Mouse (Mus musculus) midbrain, postnatal 0 days (tissue): Measurements from ENCODE around the gene Snap25. TPM values are rescaled to one million over a fixed set of nuclear protein-coding genes. Genes with fewer than 3 reads are reported as not detected.

Experiments used
- ATAC-seq: fragments of 200-750 bp; cut with Nextera tagmentation; 2 replicates; pipeline ENCODE4 v1.8.0; 2017; ENCODE audit warnings: moderate number of reproducible peaks, mild to moderate bottlenecking, moderate TSS enrichment, moderate library complexity; ENCODE audit not compliant: low FRiP score
- DNase-seq: peaks from one replicate; pipeline ENCODE4 v3.0.0-alpha.2; 2015; ENCODE audit warnings: low spot score
- H3K27ac ChIP-seq: fragments of 300-500 bp; sonication (generic); 2 replicates; pipeline ENCODE4 v1.5.1; 2014; ENCODE audit warnings: low read depth, mild to moderate bottlenecking, low read length, mixed read lengths
- H3K27me3 ChIP-seq: fragments of 300-500 bp; sonication (generic); 2 replicates; pipeline ENCODE4 v1.6.1; 2014; ENCODE audit warnings: low read length, control low read depth, mixed read lengths; ENCODE audit not compliant: insufficient read depth
- H3K36me3 ChIP-seq: fragments of 300-500 bp; sonication (generic); 2 replicates; pipeline ENCODE4 v1.6.1; 2014; ENCODE audit warnings: low read length, control low read depth, mixed read lengths; ENCODE audit not compliant: insufficient read depth
- H3K4me1 ChIP-seq: fragments of 300-500 bp; sonication (generic); 2 replicates; pipeline ENCODE4 v1.6.1; 2014; ENCODE audit warnings: mild to moderate bottlenecking, control low read depth, antibody characterized with exemption, low read length, mixed read lengths; ENCODE audit not compliant: insufficient read depth
- H3K4me2 ChIP-seq: fragments of 300-500 bp; sonication (generic); 2 replicates; pipeline ENCODE4 v1.6.1; 2014; ENCODE audit warnings: low read depth, mild to moderate bottlenecking, low read length, mixed read lengths; ENCODE audit not compliant: poor library complexity, severe bottlenecking
- H3K4me3 ChIP-seq: fragments of 300-500 bp; sonication (generic); 2 replicates; pipeline ENCODE4 v1.5.1; 2014; ENCODE audit warnings: low read depth, mild to moderate bottlenecking, low read length, moderate library complexity
- H3K9ac ChIP-seq: fragments of 300-500 bp; sonication (generic); replicated peaks from 2 replicates; pipeline ENCODE4 v1.6.1; 2014; ENCODE audit warnings: mild to moderate bottlenecking, low read length, moderate library complexity, mixed read lengths; ENCODE audit not compliant: poor library complexity, severe bottlenecking
- H3K9me3 ChIP-seq: fragments of 300-500 bp; sonication (generic); 2 replicates; pipeline ENCODE4 v1.6.1; 2016; ENCODE audit warnings: low read length, control low read depth
- CTCF ChIP-seq: IDR thresholded peaks from 2 replicates; pipeline ENCODE4 v1.5.1; 2016; ENCODE audit warnings: antibody characterized with exemption, mild to moderate bottlenecking
- WGBS: fragments of 180-500 bp; shearing (Covaris S2); extraction: QIAGEN DNeasy Blood & Tissue Kit; methylation state at CpG from one replicate; pipeline ENCODE4 v1.1.7; 2014; 5-methylcytosine and 5-hydroxymethylcytosine counted together
- polyA plus RNA-seq: library from polyadenylated mRNA; unstranded; fragments of >200 nt; fragmentation: Nextera tagmentation; extraction: Ambion mirVana; gene quantifications from 2 replicates; pipeline ENCODE4 v1.2.1, GENCODE M21; 2015
- total RNA-seq: library from RNA; depleted of rRNA; stranded (reverse); fragments of >200 nt; gene quantifications from 2 replicates; pipeline ENCODE4 v1.2.3, GENCODE M21; 2014

The Snap25 gene
- total and polyA plus RNA-seq, 2 experiments from 2014 or later = 253 to 327 TPM

DNA sequence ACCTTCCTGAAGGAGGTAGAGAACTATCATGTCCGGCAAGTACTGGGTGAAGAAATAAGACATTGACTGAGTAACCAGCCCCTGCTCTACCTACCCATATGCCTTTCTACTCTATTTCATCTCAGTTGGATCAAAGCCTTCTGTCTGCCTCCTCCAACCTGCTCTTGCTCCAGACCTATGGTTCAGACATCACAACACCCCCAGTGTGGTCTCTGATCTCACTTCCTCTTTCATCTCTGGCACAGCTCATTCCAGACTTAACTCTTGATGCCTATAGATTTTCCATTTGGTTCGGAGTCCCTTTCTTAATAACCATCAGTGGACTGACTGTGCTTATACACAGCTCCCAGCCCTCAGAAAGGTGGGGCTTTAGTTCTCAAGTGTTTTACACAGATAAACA lies 37.1 kb upstream of the Snap25 start:
- 76% methylated on average over 2 of the region's 2 CpGs for WGBS

DNA sequence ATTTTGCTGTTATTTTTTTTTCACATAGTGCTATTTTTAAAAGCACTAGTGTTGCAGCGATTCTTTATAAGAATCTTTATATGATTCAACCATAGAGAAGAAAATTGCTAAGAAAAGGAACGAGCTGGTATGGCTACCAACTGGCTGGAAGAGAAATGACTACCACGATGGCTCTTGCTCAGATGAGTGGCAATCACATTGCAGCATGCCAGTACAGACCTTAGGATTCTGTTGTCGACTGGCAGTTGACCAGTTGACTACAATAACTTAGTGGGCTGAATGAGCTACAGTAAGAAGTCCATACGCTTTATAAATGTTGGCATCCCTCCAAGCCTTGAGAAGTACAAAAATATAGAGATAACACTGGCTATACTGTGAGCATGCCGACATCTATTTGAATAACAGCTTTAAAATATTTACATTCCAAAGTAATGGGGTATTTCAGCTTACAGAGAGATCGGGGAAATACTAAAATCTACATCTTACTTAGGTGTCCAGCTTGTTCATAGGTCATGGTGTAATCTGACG lies 36.3 kb upstream of the Snap25 start:
- 73% methylated on average over 8 of the region's 8 CpGs for WGBS
- Histone ChIP-seq H3K4me1 (peaks cover 7% of the 10 kb centered on the region; the same call in 1 of the 2 replicates), H3K4me2 (no peak overlapping the region), H3K9me3 (no peaks in the 10 kb centered on the region), H3K27me3 (no peaks in the 10 kb centered on the region), H3K4me3 (no peak overlapping the region), H3K36me3 (no peaks in the 10 kb centered on the region), H3K27ac (no peak overlapping the region), H3K9ac (no peak overlapping the region)
- TF ChIP-seq CTCF = no peak
- DNase-seq (no peak), ATAC-seq (no peak)

More for the DNA sequence above, 37.1 kb upstream of the Snap25 start:
- no peak for TF ChIP-seq CTCF
- Histone ChIP-seq H3K9ac (no peak overlapping the region), H3K4me2 (no peak overlapping the region), H3K27ac (no peak overlapping the region), H3K36me3 (no peaks in the 10 kb centered on the region), H3K9me3 (no peaks in the 10 kb centered on the region), H3K27me3 (no peaks in the 10 kb centered on the region), H3K4me3 (no peak overlapping the region), H3K4me1 (peaks cover 7% of the 10 kb centered on the region; the same call in 1 of the 2 replicates)
- ATAC-seq (no peak), DNase-seq (no peak)

DNA sequence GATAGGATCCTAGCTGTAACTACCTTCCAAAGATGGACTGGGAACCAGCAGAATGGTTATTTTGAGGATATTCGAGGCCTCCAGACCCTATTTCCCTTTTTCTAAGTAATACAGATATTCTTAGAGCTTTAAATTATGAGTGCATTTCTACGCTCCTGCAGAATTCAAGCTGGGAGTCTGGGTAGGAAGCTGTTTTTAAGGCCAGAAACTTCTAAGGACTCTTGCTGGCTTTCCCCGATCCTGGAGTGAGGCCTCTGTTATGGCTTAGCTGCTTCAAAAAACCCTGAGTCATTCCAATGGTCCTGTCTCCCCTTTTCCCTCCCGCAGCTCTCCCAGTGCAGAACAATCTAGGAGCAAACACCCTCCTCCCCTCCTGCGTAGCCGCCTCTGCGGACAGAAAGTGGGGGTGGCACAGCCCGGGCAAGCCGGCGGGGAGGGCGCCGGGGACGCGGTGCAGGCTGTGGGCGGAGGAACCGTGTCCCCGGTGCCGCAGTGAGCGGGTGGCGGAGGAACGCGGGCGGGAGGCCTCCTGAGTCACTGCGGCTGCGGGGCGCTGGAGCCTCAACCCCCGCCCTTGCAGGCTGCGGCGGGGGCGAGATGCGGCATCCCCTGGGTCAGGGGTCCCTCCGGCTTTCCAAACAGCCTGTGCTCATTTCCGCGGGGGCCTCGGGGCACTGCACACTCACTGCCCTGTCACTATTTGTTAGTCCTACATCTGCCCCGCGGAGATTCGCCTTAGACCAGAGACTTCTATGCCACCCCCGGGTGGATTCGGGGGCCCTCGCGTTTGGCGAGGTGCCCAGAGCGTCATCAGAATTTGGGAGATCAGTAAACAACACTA lies 34.7 kb upstream of the Snap25 start:
- 2% methylated on average over 43 of the region's 44 CpGs for whole genome bisulfite sequencing
- ATAC-seq = peak; percentile 83

DNA sequence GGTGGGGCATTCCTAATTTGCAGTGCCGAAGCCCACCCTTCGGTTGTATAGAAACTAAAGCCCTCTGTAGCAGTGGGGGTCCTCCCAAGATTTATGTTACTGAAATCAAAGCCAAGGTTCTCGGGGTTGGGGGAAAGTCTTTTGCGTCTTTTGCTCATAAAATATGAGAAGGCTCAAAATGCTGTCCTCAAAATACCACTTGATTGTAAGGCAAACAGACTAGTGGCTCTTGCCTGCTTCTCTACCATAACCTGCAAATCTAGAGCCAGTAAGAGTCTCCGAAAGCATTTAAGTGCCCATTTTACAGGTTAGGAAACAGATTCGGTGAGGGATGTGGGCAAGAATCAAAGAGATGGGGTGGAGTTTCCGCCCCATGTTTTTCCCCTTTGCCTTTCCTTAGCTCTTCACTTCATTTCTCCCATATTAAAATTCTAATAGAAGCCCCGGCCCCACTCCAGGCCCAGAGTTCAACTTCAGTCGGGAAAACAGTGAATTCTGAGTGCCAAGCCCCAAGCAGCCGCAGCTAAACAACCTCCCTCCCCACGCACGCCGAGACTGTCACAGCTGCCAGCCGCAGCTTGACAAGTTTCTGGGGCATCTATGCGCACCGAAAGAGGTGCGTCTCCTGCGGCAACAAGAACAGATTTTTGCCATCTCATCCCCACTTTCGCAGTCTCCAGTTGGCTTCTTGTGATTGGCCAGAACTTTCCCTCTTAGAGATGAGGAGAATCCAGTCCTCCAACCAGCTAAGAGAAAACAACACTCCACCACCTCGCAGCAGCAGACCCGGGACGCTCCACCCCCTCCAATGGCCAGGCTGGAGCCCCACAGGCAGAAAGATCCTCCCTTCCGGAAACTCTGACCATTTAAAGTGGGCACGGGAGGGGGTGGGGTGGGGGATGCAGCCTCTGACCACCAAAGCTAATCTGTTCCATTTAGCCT lies 33.7 kb upstream of the Snap25 start:
- peak overlapping the region; percentile 87 for H3K4me2 ChIP-seq
- peak overlapping the region; percentile 82 for H3K9ac ChIP-seq
- peaks cover 7% of the 10 kb centered on the region; the same call in 1 of the 2 replicates for H3K4me1 ChIP-seq
- 2% methylated on average over 24 of the region's 24 CpGs for WGBS
- ATAC-seq (peak; percentile 84), DNase-seq (peak; percentile 84)
- no peak for TF ChIP-seq CTCF
- H3K27ac ChIP-seq = 0 out of 2 replicates have a peak overlapping the region, but pooled peaks have one; percentile 43
- H3K27me3 ChIP-seq = no peaks in the 10 kb centered on the region
- peak overlapping the region; percentile 60 for H3K4me3 ChIP-seq
- H3K36me3 ChIP-seq = no peaks in the 10 kb centered on the region
- H3K9me3 ChIP-seq = no peaks in the 10 kb centered on the region

More for the DNA sequence above, 34.7 kb upstream of the Snap25 start:
- TF ChIP-seq CTCF = no peak
- Histone ChIP-seq H3K4me3 (peak overlapping the region; percentile 60), H3K9ac (peak overlapping the region; percentile 82), H3K27ac (peak overlapping the region; percentile 65), H3K4me2 (peak overlapping the region; percentile 87), H3K36me3 (no peaks in the 10 kb centered on the region), H3K4me1 (peaks cover 7% of the 10 kb centered on the region; the same call in 1 of the 2 replicates), H3K9me3 (no peaks in the 10 kb centered on the region), H3K27me3 (no peaks in the 10 kb centered on the region)
- peak; percentile 72 for DNase-seq

GRCm38 (mm10) chr2:136682146-136682860 lies 30.9 kb upstream of the Snap25 start:
- no peak for TF ChIP-seq CTCF
- no peaks in the 10 kb centered on the region for H3K9me3 ChIP-seq

More at GRCm38 (mm10) chr2:136682146-136682860, 30.9 kb upstream of the Snap25 start:
- 62% methylated on average over 11 of the region's 11 CpGs for WGBS
- no peak overlapping the region for H3K4me3 ChIP-seq
- no peak for DNase-seq
- H3K27ac ChIP-seq = no peak overlapping the region
- H3K9ac ChIP-seq = no peak overlapping the region
- H3K36me3 ChIP-seq = no peaks in the 10 kb centered on the region
- no peak overlapping the region for H3K4me2 ChIP-seq
- no peak for ATAC-seq
- no peaks in the 10 kb centered on the region for H3K27me3 ChIP-seq
- H3K4me1 ChIP-seq = peaks cover 7% of the 10 kb centered on the region; the same call in 1 of the 2 replicates
